Mouse (Mus musculus): Measurements from ENCODE around the gene Mllt11.

The Mllt11 gene

GRCm38 (mm10) chr3:95217255-95218134 lies 14.5 kb downstream of the Mllt11 start, which contains the start of gene Gabpb2:
Gabpb2 (minus strand) TSS chr3:95217916.
- peak; percentile 94 for DNase-seq (ENCODE audit: low read depth)

DNA sequence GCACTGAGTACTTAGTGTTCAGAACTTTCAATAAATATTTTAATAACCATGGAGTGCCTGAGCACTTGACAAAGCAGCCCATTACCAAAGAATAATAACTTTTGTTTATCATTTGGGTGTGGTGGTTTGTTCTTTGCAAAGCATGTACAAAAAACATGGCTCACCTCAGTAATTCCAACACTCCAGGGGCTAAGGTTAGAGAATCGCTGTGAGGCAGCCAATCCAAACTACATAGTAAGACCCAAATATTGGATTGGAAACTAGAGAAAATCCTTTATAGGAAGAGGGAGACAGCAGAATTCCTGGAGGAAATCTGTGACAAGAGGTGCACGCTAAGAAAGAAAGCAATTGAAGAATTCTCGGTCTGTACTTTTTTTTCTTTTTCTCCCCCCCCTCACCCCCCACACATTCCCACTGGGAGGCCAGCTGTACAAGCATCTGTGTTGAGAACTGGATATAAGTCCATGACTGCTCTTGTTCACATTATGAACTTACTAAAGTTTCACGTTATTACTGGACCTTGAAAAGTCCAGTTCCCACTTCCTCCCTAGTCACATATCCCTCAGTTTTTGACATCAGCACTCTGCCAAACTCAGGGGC lies 15.2 kb downstream of the Mllt11 start:
- DNase-seq (ENCODE audit: low read depth) = no peak

DNA sequence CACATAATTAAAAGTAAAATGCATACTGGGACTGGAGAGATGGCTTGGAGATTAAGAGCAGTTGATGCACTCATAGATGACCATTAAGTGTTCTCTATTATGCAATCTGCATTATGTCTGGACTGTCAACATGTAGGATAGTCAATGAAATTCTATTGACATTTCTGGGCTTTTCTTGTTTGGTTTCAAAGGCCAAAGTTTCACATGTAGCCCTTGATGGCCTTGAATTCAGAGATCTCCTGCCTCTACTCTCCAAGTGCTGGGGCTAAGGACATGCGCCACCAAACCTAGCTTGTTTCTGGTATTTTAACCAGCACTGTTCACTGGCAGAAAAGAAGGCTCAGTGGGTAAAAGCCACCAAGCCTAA lies 18.4 kb downstream of the Mllt11 start:
- DNase-seq (ENCODE audit: low read depth) = no peak

DNA sequence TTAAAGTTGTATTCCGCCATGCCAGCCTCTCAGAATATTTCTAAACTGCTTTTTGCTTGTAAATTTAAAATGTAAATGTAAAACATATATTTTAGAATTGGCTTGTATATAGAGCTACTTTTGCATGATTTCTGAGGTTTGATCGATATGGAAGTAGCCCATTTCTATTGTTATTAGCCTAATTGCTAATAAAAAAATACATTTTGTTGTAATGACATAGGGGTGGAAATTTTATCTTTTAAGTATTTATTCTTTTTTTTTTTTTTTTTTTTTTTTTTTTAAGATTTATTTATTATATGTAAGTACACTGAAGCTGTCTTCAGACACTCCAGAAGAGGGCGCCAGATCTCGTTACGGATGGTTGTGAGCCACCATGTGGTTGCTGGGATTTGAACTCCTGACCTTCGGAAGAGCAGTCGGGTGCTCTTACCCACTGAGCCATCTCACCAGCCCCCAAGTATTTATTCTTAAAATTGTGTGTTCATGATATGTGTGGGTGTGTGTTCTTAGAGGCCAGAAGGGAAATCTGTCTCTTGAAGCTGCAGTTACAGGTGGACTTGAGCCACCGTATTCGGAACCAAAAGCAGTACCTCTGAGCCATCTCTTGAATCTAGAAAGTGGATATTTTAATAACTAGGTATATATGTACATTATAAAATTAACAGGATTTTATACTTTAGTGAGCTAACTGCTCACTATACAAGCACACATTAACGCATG lies 18.9 kb downstream of the Mllt11 start:
- peak; percentile 47 for DNase-seq (ENCODE audit: low read depth)

DNA sequence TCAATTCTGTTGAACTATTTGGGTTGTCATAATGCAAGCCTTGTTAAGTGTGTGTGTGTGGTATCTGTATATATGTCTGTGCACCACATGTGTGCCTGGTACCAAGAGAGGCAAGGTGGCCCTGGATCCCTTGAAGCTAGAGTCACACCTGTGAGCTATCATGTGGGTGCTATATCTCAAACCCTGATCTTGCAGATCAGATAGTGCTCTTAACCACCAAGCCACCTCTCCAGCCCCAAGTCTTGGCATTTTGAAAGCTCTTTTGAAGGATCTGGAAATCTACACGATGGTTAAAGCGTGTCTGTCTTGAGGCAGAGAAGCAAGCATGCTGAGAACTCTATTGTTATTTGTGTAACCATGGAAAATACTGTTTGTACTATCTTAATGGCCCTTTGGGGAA lies 21.4 kb downstream of the Mllt11 start:
- DNase-seq (ENCODE audit: low read depth) = no peak

GRCm38 (mm10) chr3:95208286-95208685 lies 23.7 kb downstream of the Mllt11 start:
- DNase-seq (ENCODE audit: low read depth) = no peak

- DNase-seq (ENCODE audit: low read depth) = no peak
Measured at GRCm38 (mm10) chr3:95203880-95204279, 28.1 kb downstream of the Mllt11 start.

DNA sequence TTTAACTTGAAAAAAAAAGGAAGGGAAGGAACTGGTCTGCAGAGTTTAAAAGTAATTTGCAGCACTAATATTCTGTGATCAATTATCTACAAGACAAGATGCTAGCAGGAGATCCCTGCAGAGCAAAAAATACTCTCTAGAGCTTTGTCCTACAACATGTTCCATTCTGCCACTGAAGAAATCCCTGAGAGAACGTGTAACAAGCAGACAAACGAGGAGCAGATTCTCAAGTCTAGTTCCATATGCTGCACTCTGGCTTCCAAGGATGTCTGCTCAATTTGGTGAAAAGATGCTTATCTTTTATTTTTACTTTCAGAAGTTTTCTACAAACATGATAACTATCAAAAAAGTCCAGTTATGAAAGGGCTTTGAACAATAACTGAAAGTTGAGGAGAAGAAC lies 31.4 kb downstream of the Mllt11 start:
- DNase-seq (ENCODE audit: low read depth) = no peak

GRCm38 (mm10) chr3:95200132-95200531 lies 31.8 kb downstream of the Mllt11 start:
- no peak for DNase-seq (ENCODE audit: low read depth)

DNA sequence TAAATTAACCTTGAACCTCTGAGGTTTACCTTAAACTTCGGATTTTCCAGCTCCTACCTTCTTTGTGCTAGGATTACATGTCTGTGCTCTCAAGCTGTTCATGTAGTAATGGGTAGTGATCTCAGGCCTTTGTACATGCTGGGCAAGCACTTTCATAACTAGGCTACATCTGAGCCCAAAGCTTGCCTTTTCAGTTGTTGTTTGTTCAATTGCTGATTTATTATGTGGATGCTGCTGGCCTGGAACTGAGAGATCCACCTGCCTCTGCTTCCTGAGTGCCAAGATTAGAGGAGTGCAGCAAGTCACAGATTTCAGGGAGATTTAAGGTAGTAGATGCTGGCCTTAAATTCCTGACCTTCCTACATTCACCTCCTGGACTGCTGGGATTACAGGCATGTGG lies 32.9 kb downstream of the Mllt11 start:
- DNase-seq (ENCODE audit: low read depth) = no peak

GRCm38 (mm10) chr3:95195772-95196171 lies 36.2 kb downstream of the Mllt11 start:
- DNase-seq (ENCODE audit: low read depth) = no peak

GRCm38 (mm10) chr3:95194721-95195135 lies 37.2 kb downstream of the Mllt11 start:
- no peak for DNase-seq (ENCODE audit: low read depth)

DNA sequence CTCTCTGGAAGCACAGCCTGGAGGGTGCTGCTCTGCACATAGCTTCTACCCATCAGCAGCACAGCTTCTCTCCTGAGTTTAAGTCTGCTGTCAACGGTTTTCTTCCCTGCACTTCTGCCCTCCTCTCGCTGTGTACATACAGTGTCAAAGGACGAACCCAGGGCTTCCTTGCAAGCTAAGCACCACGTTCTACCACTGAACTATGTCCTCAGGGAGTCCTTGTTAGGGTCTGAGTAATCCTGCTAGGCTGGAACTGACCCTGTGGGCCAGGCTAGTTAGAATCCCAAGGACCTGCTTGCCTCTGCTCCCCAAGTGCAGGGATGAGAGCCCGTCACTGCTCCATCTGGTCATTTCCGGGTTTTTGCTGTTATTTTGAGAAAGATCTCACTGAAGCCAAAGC lies 45.1 kb downstream of the Mllt11 start:
- DNase-seq (ENCODE audit: low read depth) = no peak

- no peak for DNase-seq (ENCODE audit: low read depth)
Measured at GRCm38 (mm10) chr3:95186100-95186499, 45.9 kb downstream of the Mllt11 start.

GRCm38 (mm10) chr3:95184796-95185577 lies 47.0 kb downstream of the Mllt11 start:
- DNase-seq (ENCODE audit: low read depth) = peak; percentile 60

DNA sequence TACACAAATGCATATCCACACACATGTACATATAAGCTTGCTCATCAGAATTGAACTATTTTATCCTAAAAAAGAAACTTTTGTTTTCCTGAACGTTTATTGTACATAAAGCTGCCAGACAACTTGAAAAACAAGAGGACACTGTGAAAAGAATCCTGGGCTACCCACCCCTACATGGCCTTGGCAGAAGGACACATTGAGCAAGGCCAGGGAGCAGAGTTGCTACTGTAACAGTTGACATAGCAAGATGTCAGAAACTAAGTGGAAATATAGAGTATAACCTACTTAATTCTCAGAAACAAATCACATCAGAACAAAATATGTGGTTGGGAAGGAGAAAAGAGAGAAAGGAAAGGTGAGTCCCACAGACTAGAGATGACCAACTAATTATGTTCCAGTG lies 50.1 kb downstream of the Mllt11 start:
- DNase-seq (ENCODE audit: low read depth) = no peak

- DNase-seq (ENCODE audit: low read depth) = no peak
Measured at GRCm38 (mm10) chr3:95179890-95180289, 52.1 kb downstream of the Mllt11 start.

- DNase-seq (ENCODE audit: low read depth) = no peak
Measured at GRCm38 (mm10) chr3:95178948-95179347, 53.0 kb downstream of the Mllt11 start.

DNA sequence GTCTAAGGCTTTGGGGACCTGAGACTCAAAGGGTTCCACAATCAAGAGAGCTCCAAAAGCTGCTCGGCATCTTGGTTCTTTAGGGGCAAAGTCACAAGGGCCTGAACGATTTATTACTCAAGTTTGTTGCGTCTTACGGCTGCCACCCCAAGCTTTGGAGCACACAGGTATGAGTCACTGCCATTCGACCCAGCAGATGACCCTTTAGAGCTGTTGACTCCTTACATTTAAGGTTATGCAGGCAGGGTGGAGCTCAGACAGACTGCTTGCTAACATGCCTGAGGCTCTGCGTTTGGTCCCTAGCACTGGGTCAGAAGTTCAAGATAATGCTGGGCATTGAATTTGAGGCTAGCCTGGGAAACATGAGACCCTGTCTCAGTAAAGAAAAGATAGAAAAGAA lies 54.4 kb downstream of the Mllt11 start:
- no peak for DNase-seq (ENCODE audit: low read depth)

DNA sequence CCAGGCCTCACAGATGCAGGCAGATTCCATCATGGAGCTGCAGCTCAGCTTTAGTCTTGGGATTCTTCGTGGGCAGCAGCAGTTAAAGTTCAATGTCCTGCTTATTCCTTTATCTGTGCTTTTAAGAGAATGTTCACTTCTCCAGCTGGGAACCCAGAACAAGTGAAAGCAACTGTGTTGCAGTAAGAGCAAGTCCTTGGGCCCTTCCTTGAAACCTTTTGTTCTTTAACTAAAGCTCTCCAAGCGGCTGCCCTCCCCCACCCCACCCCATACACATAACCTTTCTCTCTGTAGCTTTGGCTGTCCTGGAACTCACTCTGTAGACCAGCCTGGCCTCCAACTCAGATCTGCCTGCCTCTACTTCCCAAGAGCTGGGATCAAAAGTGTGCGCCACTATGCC lies 55.5 kb downstream of the Mllt11 start:
- no peak for DNase-seq (ENCODE audit: low read depth)

DNA sequence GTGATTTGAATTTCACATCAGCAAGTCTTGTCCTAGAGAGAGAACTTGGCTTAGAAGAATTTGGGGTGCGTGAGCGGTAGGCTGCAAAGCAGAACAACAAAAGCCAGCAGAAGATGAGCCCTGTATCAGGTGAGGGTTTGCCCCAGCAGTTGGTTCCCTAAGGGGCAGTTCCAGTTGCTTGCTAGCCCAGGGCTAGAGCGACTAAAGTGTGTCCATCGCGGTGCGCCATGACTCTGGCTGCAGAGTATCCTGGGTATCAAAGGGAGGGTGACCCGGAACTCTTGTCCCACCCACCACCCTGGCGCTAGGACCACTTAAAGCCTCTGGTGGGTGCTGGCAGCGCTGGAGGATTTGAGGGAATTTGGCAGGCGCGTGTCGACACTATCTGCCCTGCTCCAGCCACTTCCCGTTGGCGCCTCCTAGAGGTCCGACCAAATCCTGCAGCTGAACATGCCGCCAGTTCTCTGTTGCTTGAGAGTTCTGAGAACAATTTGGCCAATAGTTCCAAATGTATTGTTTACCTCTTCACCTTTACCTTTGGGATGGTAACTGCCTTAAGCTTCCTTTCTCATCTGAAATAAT lies 57.9 kb downstream of the Mllt11 start:
- DNase-seq (ENCODE audit: low read depth) = peak; percentile 91
